Mouse (Mus musculus) kidney, adult 2 months (tissue): ENCODE results near the gene Vmn2r87.

Experiments
- CTCF ChIP-seq: fragments of 200-500 bp; conservative IDR thresholded peaks from 2 replicates; pipeline ENCODE4 v1.5.1; 2011; ENCODE audit warnings: low read depth, mild to moderate bottlenecking, control low read depth, low read length, moderate library complexity, mixed read lengths; ENCODE audit not compliant: insufficient read depth, insufficient read length
- POLR2A ChIP-seq: fragments of 200-500 bp; IDR thresholded peaks from one replicate; pipeline ENCODE4 v1.6.1; 2011; ENCODE audit warnings: low read depth, low read length, control low read depth

DNA sequence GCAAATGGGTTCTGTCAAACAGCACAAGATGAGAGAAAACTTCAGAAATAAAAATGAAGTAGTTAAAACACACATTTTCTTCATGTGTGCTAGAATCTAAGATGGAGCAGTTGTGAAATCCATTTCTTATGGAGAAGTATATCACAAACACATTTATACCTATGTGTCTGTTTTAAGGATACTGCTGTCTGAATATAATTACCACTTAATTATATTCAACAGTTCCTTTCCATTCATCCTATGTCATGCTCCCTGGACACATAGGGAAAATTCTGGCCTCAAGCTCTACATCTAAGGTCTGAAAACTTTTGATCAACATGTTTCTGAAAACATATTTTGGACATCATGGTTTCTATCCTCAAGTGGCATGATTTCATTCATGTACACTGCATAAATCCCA, at the start of gene Vmn2r87:
- TF ChIP-seq CTCF, result no peak
- TF ChIP-seq POLR2A, result no peak
